Mouse (Mus musculus) megakaryocyte, embryonic 14.5 days (primary cell): ENCODE results near the gene Usp47.

Experiments
- FLI1 ChIP-seq: IDR thresholded peaks from 2 replicates; pipeline ENCODE4 v1.6.1; 2012; ENCODE audit warnings: low read length, inconsistent platforms, mixed read lengths
- GATA1 ChIP-seq: IDR thresholded peaks from 3 replicates; pipeline ENCODE4 v1.6.1; 2012; ENCODE audit warnings: mixed read lengths, low read length, inconsistent platforms, borderline replicate concordance

DNA sequence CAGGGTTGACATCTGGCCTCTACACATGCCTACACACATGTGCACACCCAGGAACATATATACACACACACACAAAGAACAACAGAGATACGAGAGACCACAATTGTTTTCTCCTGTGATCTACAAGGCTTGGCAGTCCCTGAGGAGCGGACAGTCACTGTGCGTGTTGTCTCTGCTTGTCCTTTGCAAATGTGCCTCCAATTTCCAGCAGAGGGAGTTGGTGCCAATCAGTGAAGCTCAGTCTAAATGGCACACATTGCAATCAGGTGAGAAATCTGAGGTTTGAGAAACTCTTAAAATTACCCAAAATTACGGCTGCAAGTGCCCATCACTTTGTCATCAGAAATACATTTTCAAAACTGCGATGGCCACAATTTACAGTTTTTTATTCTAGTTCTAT, 110.0 kb downstream of the Usp47 start:
- TF ChIP-seq GATA1 (no peak), FLI1 (no peak)
